ENCODE assay signal across 8 mouse cellular contexts in the genomic region with DNA sequence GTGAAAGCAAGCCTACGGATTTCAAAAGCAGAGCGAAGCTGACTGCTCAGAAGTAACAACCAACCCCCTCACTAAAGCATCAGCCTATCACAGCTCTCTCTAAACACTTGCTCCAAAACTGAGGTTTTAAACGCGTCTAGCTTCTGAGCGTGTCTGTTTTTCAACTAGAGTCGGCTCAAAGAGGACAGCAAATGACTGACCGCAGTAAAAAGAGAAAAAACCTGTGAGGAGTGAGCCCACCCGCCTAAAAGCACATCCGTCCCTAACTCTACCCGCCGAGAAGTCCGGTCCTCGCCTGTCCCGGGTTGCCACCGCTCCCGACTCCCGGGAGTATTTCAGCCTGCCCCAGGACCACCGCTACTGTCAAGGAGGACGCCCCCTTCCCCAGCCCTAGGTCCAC. TPM values are rescaled to one million over a fixed set of nuclear protein-coding genes. Genes with fewer than 3 reads are reported as not detected.
DNase-seq lines count a peak whose midpoint lies in the region; ATAC-seq lines count a peak whose summit lies in the region.

No protein-coding gene starts in this region.

- H3K27ac ChIP-seq in lung, embryonic 16.5 days (ENCODE audit: low read length) = peak overlapping the region; percentile 59
- H3K27ac ChIP-seq in embryonic facial prominence, embryonic 15.5 days (replicated peaks) = peak overlapping the region; percentile 58
- H3K27ac ChIP-seq in limb, embryonic 15.5 days = peak overlapping the region; percentile 68
- peak overlapping the region; percentile 48; the same call in 1 of the 2 replicates for H3K27ac ChIP-seq in stomach, embryonic 15.5 days

- peak; percentile 31 for ATAC-seq in lung, embryonic 16.5 days (ENCODE audit: low read depth)
- no peak for ATAC-seq in embryonic facial prominence, embryonic 15.5 days (ENCODE audit: insufficient number of reproducible peaks, low FRiP score, low TSS enrichment, low read depth)
- no peak for ATAC-seq in limb, embryonic 15.5 days (ENCODE audit: insufficient number of reproducible peaks, low FRiP score, low TSS enrichment, low read depth)
- ATAC-seq in stomach, embryonic 15.5 days (ENCODE audit: insufficient read depth, low FRiP score, low read depth) = no peak; the same call in 1 of the 2 replicates

- DNase-seq in embryo, embryonic 10 days (ENCODE audit: low spot score) = peak; percentile 51
- DNase-seq in embryo, embryonic 9.5 days (ENCODE audit: extremely low spot score) = no peak
- no peak for DNase-seq in lung, postnatal 10 days
- DNase-seq in cerebellum, adult 8-10 months = no peak

- no peaks in the 10 kb centered on the region for H3K27me3 ChIP-seq in lung, embryonic 16.5 days (ENCODE audit: control insufficient read depth, insufficient read depth, low read depth, low read length)
- no peaks in the 10 kb centered on the region for H3K27me3 ChIP-seq in embryonic facial prominence, embryonic 15.5 days
- no peaks in the 10 kb centered on the region for H3K27me3 ChIP-seq in limb, embryonic 15.5 days
- H3K27me3 ChIP-seq in stomach, embryonic 15.5 days (replicated peaks) = no peaks in the 10 kb centered on the region

- H3K9me3 ChIP-seq in lung, embryonic 16.5 days (ENCODE audit: control insufficient read depth, low read length) = no peaks in the 10 kb centered on the region
- H3K9me3 ChIP-seq in embryonic facial prominence, embryonic 15.5 days (replicated peaks) = no peaks in the 10 kb centered on the region
- no peaks in the 10 kb centered on the region for H3K9me3 ChIP-seq in limb, embryonic 15.5 days
- H3K9me3 ChIP-seq in stomach, embryonic 15.5 days = no peaks in the 10 kb centered on the region

- H3K9ac ChIP-seq in lung, embryonic 16.5 days (ENCODE audit: low read length) = peak overlapping the region; percentile 75
- H3K9ac ChIP-seq in embryonic facial prominence, embryonic 15.5 days = peak overlapping the region; percentile 58
- H3K9ac ChIP-seq in limb, embryonic 15.5 days = peak overlapping the region; percentile 65
- peak overlapping the region; percentile 60; the same call in 1 of the 2 replicates for H3K9ac ChIP-seq in stomach, embryonic 15.5 days

- H3K4me1 ChIP-seq in lung, embryonic 16.5 days (replicated peaks; ENCODE audit: control insufficient read depth, insufficient read depth, low read length) = peaks cover 12% of the 10 kb centered on the region; the same call in 1 of the 2 replicates
- peaks cover 21% of the 10 kb centered on the region; the same call in 1 of the 2 replicates for H3K4me1 ChIP-seq in embryonic facial prominence, embryonic 15.5 days
- peaks cover 7% of the 10 kb centered on the region for H3K4me1 ChIP-seq in limb, embryonic 15.5 days
- H3K4me1 ChIP-seq in stomach, embryonic 15.5 days = no peaks in the 10 kb centered on the region

- peak overlapping the region; percentile 76 for H3K4me3 ChIP-seq in lung, embryonic 16.5 days (ENCODE audit: low read length)
- H3K4me3 ChIP-seq in embryonic facial prominence, embryonic 15.5 days (replicated peaks) = peak overlapping the region; percentile 80
- peak overlapping the region; percentile 84 for H3K4me3 ChIP-seq in limb, embryonic 15.5 days
- peak overlapping the region; percentile 70 for H3K4me3 ChIP-seq in stomach, embryonic 15.5 days (replicated peaks)

- WGBS in lung, embryonic 16.5 days = under 1% methylated on average over 19 of the region's 19 CpGs
- WGBS in embryonic facial prominence, embryonic 15.5 days = under 1% methylated on average over 19 of the region's 19 CpGs
- WGBS in limb, embryonic 15.5 days = under 1% methylated on average over 19 of the region's 19 CpGs
- 0% methylated on average over 19 of the region's 19 CpGs for WGBS in stomach, embryonic 15.5 days

- no peaks in the 10 kb centered on the region for H3K36me3 ChIP-seq in lung, embryonic 16.5 days (ENCODE audit: control insufficient read depth, insufficient read depth, low read length)
- no peaks in the 10 kb centered on the region for H3K36me3 ChIP-seq in embryonic facial prominence, embryonic 15.5 days
- no peaks in the 10 kb centered on the region for H3K36me3 ChIP-seq in limb, embryonic 15.5 days
- H3K36me3 ChIP-seq in stomach, embryonic 15.5 days = no peaks in the 10 kb centered on the region

- peak overlapping the region; percentile 99 for H3K4me2 ChIP-seq in lung, embryonic 16.5 days (ENCODE audit: low read depth, low read length)
- peak overlapping the region; percentile 93 for H3K4me2 ChIP-seq in embryonic facial prominence, embryonic 15.5 days (replicated peaks)
- H3K4me2 ChIP-seq in limb, embryonic 15.5 days = peak overlapping the region; percentile 96
- peak overlapping the region; percentile 98 for H3K4me2 ChIP-seq in stomach, embryonic 15.5 days

RNA-seq across cellular contexts. Expression of a gene that starts 0.6 kb away (rescaled TPM):
- 11.9 and 12.4 TPM in 2 replicates for polyA plus RNA-seq in lung, embryonic 16.5 days (2015; fragmentation: Nextera tagmentation; extraction: Ambion mirVana)
- 12.1 and 12.4 TPM in 2 replicates for polyA plus RNA-seq in embryonic facial prominence, embryonic 15.5 days (2015; fragmentation: Nextera tagmentation; extraction: Ambion mirVana)
- polyA plus RNA-seq in limb, embryonic 15.5 days (2015; fragmentation: Nextera tagmentation; extraction: Ambion mirVana) = 9.6 and 10.3 TPM in 2 replicates
- polyA plus RNA-seq in stomach, embryonic 15.5 days (2015; fragmentation: Nextera tagmentation; extraction: Ambion mirVana) = 7.1 and 9.0 TPM in 2 replicates

RNA-seq across cellular contexts. Expression of a gene that starts 8.5 kb away (rescaled TPM):
- polyA plus RNA-seq in lung, embryonic 16.5 days (2015; fragmentation: Nextera tagmentation; extraction: Ambion mirVana) = not detected in 2 replicates
- not detected in 2 replicates for polyA plus RNA-seq in embryonic facial prominence, embryonic 15.5 days (2015; fragmentation: Nextera tagmentation; extraction: Ambion mirVana)
- not detected in 2 replicates for polyA plus RNA-seq in limb, embryonic 15.5 days (2015; fragmentation: Nextera tagmentation; extraction: Ambion mirVana)
- 0.08 TPM in 1 of 2 replicates, not detected in the other for polyA plus RNA-seq in stomach, embryonic 15.5 days (2015; fragmentation: Nextera tagmentation; extraction: Ambion mirVana)

RNA-seq across cellular contexts. Expression of a gene that starts 47.2 kb away (rescaled TPM):
- polyA plus RNA-seq in lung, embryonic 16.5 days (2015; fragmentation: Nextera tagmentation; extraction: Ambion mirVana) = 9.7 and 10.0 TPM in 2 replicates
- polyA plus RNA-seq in embryonic facial prominence, embryonic 15.5 days (2015; fragmentation: Nextera tagmentation; extraction: Ambion mirVana) = 12.3 and 14.1 TPM in 2 replicates
- 14.0 and 14.1 TPM in 2 replicates for polyA plus RNA-seq in limb, embryonic 15.5 days (2015; fragmentation: Nextera tagmentation; extraction: Ambion mirVana)
- 8.7 and 9.7 TPM in 2 replicates for polyA plus RNA-seq in stomach, embryonic 15.5 days (2015; fragmentation: Nextera tagmentation; extraction: Ambion mirVana)
